Mouse (Mus musculus) adrenal gland, adult 8-10 months (tissue): Measurements from ENCODE around the gene Atf5. TPM values are rescaled to one million over a fixed set of nuclear protein-coding genes. Genes with fewer than 3 reads are reported as not detected.

Source experiments
- DNase-seq: peaks from one replicate; pipeline ENCODE4 v3.0.0; 2022
- microRNA-seq, 2 experiments: library from miRNA; unstranded; fragments of <30 nt; microRNA quantifications; one replicate each; pipeline ENCODE4 v1.2.0; 2022
- total RNA-seq, 4 experiments: library from RNA; stranded (reverse); gene quantifications; 2 replicates each; pipeline ENCODE4 v1.2.4; 2022

The Atf5 gene
- total RNA-seq, 4 experiments from 2014 or later: 76.2 to 108 (median 82.7) TPM

DNA sequence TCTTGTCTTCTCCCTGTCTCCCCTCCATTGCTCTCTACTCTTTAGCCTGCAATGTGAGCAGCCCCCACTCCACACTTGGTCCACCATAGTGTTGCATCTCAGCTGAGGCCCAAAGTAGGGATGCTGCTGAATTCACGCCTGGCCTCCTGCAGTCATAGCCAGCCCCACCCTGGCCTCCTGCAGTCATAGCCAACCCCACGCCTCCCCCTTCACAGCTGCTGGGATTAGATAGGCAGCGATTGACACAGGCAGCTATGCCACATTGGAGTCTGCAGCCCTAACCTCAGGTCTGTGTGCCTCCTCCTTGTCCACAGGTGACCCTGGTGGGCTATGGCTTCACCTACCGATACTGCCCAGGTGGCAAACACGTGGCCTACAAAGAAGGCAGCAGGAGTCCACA lies 48.3 kb downstream of the Atf5 start:
- DNase-seq: no peak

Small RNA genes lying within 50 kb of the gene (microRNA-seq; reads per million reads assigned to microRNA genes)
- gene Mir707: 0 to 0.17 reads per million in 2 experiments

Other genes with a start within 250 kb of the Atf5 start
- gene Napsa, start 244.3 kb downstream of the Atf5 start, total RNA-seq: 1 to 10 TPM in 3 of 4 experiments, under 1 TPM in 1; 1.00 to 2.0 (median 1.5) TPM
- 10 to 100 TPM in 1 of 4 experiments, 1 to 10 TPM in 3; 4.7 to 11.1 (median 7.8) TPM for gene Kcnc3, start 226.0 kb downstream of the Atf5 start, total RNA-seq
- gene Myh14, start 145.8 kb downstream of the Atf5 start, total RNA-seq: 10 to 100 TPM in 1 of 4 experiments, 1 to 10 TPM in 3; 7.3 to 16.5 (median 8.4) TPM
- gene Izumo2, start 107.9 kb downstream of the Atf5 start, total RNA-seq: not detected
- gene Vrk3, start 68.2 kb downstream of the Atf5 start, total RNA-seq: 10 to 100 TPM; 46.5 to 73.4 (median 54.8) TPM
- gene Zfp473, start 65.6 kb downstream of the Atf5 start, total RNA-seq: 1 to 10 TPM in 1 of 4 experiments, under 1 TPM in 3; 0.35 to 1.1 (median 0.41) TPM
- gene Nup62, start 570 bp downstream of the Atf5 start, total RNA-seq: 10 to 100 TPM; 33.8 to 42.8 (median 37.8) TPM
- 1 to 10 TPM; 1.7 to 3.7 (median 2.5) TPM for gene Il4i1, start 271 bp downstream of the Atf5 start, total RNA-seq
- gene Akt1s1, start 32.3 kb upstream of the Atf5 start, total RNA-seq: 100 to 1,000 TPM; 106 to 137 (median 120) TPM
- 10 to 100 TPM; 69.4 to 94.9 (median 86.1) TPM for gene Tbc1d17, start 32.4 kb upstream of the Atf5 start, total RNA-seq
- 10 to 100 TPM; 46.6 to 56.6 (median 53.6) TPM for gene Pnkp, start 40.5 kb upstream of the Atf5 start, total RNA-seq
- 100 to 1,000 TPM; 273 to 304 (median 292) TPM for gene Ptov1, start 53.1 kb upstream of the Atf5 start, total RNA-seq
- 100 to 1,000 TPM in 2 of 4 experiments, 10 to 100 TPM in 2; 85.0 to 118 (median 96.5) TPM for gene Med25, start 76.1 kb upstream of the Atf5 start, total RNA-seq
- 10 to 100 TPM; 27.2 to 46.8 (median 38.4) TPM for gene Fuz, start 79.4 kb upstream of the Atf5 start, total RNA-seq
- gene Ap2a1, start 112.8 kb upstream of the Atf5 start, total RNA-seq: 100 to 1,000 TPM in 3 of 4 experiments, 10 to 100 TPM in 1; 99.8 to 139 (median 118) TPM
- gene Tsks, start 126.5 kb upstream of the Atf5 start, total RNA-seq: not detected
- gene Cpt1c, start 158.2 kb upstream of the Atf5 start, total RNA-seq: 10 to 100 TPM; 13.7 to 28.4 (median 20.4) TPM
- 100 to 1,000 TPM; 221 to 296 (median 243) TPM for gene Prmt1, start 169.9 kb upstream of the Atf5 start, total RNA-seq
- 100 to 1,000 TPM; 118 to 180 (median 144) TPM for gene Irf3, start 181.0 kb upstream of the Atf5 start, total RNA-seq
- 10 to 100 TPM; 15.9 to 34.1 (median 22.1) TPM for gene Bcl2l12, start 182.1 kb upstream of the Atf5 start, total RNA-seq
- gene Scaf1, start 199.7 kb upstream of the Atf5 start, total RNA-seq: 100 to 1,000 TPM in 2 of 4 experiments, 10 to 100 TPM in 2; 88.5 to 120 (median 101) TPM
- 100 to 1,000 TPM in 3 of 4 experiments, 10 to 100 TPM in 1; 89.6 to 138 (median 129) TPM for gene Rras, start 201.3 kb upstream of the Atf5 start, total RNA-seq
- gene Prr12, start 236.2 kb upstream of the Atf5 start, total RNA-seq: 10 to 100 TPM; 64.6 to 86.8 (median 70.0) TPM
- 10 to 100 TPM; 57.5 to 81.7 (median 66.6) TPM for gene Nosip, start 245.8 kb upstream of the Atf5 start, total RNA-seq
- gene Prrg2, start 246.0 kb upstream of the Atf5 start, total RNA-seq: 10 to 100 TPM; 16.4 to 20.5 (median 17.1) TPM